Mouse (Mus musculus) hindbrain, embryonic 14.5 days (tissue): ENCODE results near the gene Dip2b. TPM values are rescaled to one million over a fixed set of nuclear protein-coding genes. Genes with fewer than 3 reads are reported as not detected.

Source experiments
- ATAC-seq: fragments of 200-750 bp; cut with Nextera tagmentation; 2 replicates; pipeline ENCODE4 v1.8.0; 2017; ENCODE audit warnings: moderate number of reproducible peaks, mild to moderate bottlenecking, moderate TSS enrichment, moderate library complexity; ENCODE audit not compliant: low FRiP score
- DNase-seq: peaks from one replicate; pipeline ENCODE4 v3.0.0-alpha.2; 2015; ENCODE audit warnings: low spot score
- H3K27ac ChIP-seq: fragments of 300-500 bp; sonication (generic); 2 replicates; pipeline ENCODE4 v1.5.1; 2014; ENCODE audit warnings: mild to moderate bottlenecking, moderate library complexity
- H3K27me3 ChIP-seq: fragments of 300-500 bp; sonication (generic); 2 replicates; pipeline ENCODE4 v1.6.1; 2014; ENCODE audit warnings: mild to moderate bottlenecking, low read length, mixed read lengths; ENCODE audit not compliant: control insufficient read depth, insufficient read depth
- H3K36me3 ChIP-seq: fragments of 300-500 bp; sonication (generic); replicated peaks from 2 replicates; pipeline ENCODE4 v1.6.1; 2014; ENCODE audit not compliant: control insufficient read depth, insufficient read depth
- H3K4me1 ChIP-seq: fragments of 300-500 bp; sonication (generic); replicated peaks from 2 replicates; pipeline ENCODE4 v1.6.1; 2014; ENCODE audit warnings: antibody characterized with exemption, low read length, mixed read lengths; ENCODE audit not compliant: control insufficient read depth, insufficient read depth
- H3K4me2 ChIP-seq: fragments of 300-500 bp; sonication (generic); replicated peaks from 2 replicates; pipeline ENCODE4 v1.6.1; 2014; ENCODE audit warnings: mild to moderate bottlenecking, moderate library complexity
- H3K4me3 ChIP-seq: fragments of 300-500 bp; sonication (generic); replicated peaks from 2 replicates; pipeline ENCODE4 v1.5.1; 2014; ENCODE audit warnings: mild to moderate bottlenecking, low read length
- H3K9ac ChIP-seq: fragments of 300-500 bp; sonication (generic); 2 replicates; pipeline ENCODE4 v1.6.1; 2014
- H3K9me3 ChIP-seq: fragments of 300-500 bp; sonication (generic); 2 replicates; pipeline ENCODE4 v1.6.1; 2016; ENCODE audit warnings: low read length; ENCODE audit not compliant: control insufficient read depth
- WGBS: fragments of 180-500 bp; shearing (Covaris S2); extraction: QIAGEN DNeasy Blood & Tissue Kit; methylation state at CpG from one replicate; pipeline ENCODE4 v1.1.7; 2014; 5-methylcytosine and 5-hydroxymethylcytosine counted together
- polyA plus RNA-seq: library from polyadenylated mRNA; unstranded; fragments of >200 nt; fragmentation: Nextera tagmentation; extraction: Ambion mirVana; gene quantifications from 2 replicates; pipeline ENCODE4 v1.2.1, GENCODE M21; 2014

Gene Dip2b
- polyA plus RNA-seq, 1 experiment from 2014 or later, result 27.8 TPM

GRCm38 (mm10) chr15:100074754-100075153 is 36.3 kb downstream of the Dip2b start:
- WGBS, result 32% methylated on average over 8 of the region's 8 CpGs
- no peak for ATAC-seq
- no peaks in the 10 kb centered on the region for H3K9me3 ChIP-seq
- no peaks in the 10 kb centered on the region for H3K27me3 ChIP-seq
- no peak overlapping the region for H3K4me2 ChIP-seq
- H3K36me3 ChIP-seq, result no peaks in the 10 kb centered on the region
- H3K27ac ChIP-seq, result no peak overlapping the region
- DNase-seq, result no peak
- H3K4me1 ChIP-seq, result peaks cover 42% of the 10 kb centered on the region
- H3K4me3 ChIP-seq, result no peak overlapping the region
- H3K9ac ChIP-seq, result no peak overlapping the region

GRCm38 (mm10) chr15:100076362-100076761 is 37.9 kb downstream of the Dip2b start:
- no peak for ATAC-seq
- Histone ChIP-seq H3K4me3 (no peak overlapping the region), H3K9me3 (no peaks in the 10 kb centered on the region), H3K27me3 (no peaks in the 10 kb centered on the region), H3K4me2 (no peak overlapping the region), H3K27ac (no peak overlapping the region), H3K9ac (no peak overlapping the region), H3K36me3 (no peaks in the 10 kb centered on the region), H3K4me1 (peaks cover 42% of the 10 kb centered on the region)
- DNase-seq, result no peak
- 75% methylated on average over 4 of the region's 4 CpGs for WGBS

- H3K9ac ChIP-seq, result no peak overlapping the region
- H3K9me3 ChIP-seq, result no peaks in the 10 kb centered on the region
- H3K27me3 ChIP-seq, result no peaks in the 10 kb centered on the region
- H3K4me3 ChIP-seq, result no peak overlapping the region
- DNase-seq (no peak), ATAC-seq (no peak)
- H3K27ac ChIP-seq, result peak overlapping the region; percentile 70; the same call in 1 of the 2 replicates
- H3K36me3 ChIP-seq, result no peaks in the 10 kb centered on the region
- H3K4me2 ChIP-seq, result 0 out of 2 replicates have a peak overlapping the region, but pooled peaks have one; percentile 10
- peaks cover 35% of the 10 kb centered on the region for H3K4me1 ChIP-seq
- WGBS, result 41% methylated on average over 1 of the region's 1 CpGs
These were observed 42.5 kb downstream of the Dip2b start for GRCm38 (mm10) chr15:100080833-100081477.

- no peak overlapping the region for H3K4me3 ChIP-seq
- ATAC-seq, result peak; percentile 48; the same call in 1 of the 2 replicates
These were observed 43.1 kb downstream of the Dip2b start for GRCm38 (mm10) chr15:100081478-100081998.

GRCm38 (mm10) chr15:100082052-100082451 is 43.6 kb downstream of the Dip2b start:
- Histone ChIP-seq H3K9ac (no peak overlapping the region), H3K27me3 (no peaks in the 10 kb centered on the region), H3K4me3 (no peak overlapping the region), H3K27ac (peak overlapping the region; percentile 70), H3K4me2 (no peak overlapping the region), H3K4me1 (peaks cover 24% of the 10 kb centered on the region), H3K36me3 (no peaks in the 10 kb centered on the region), H3K9me3 (no peaks in the 10 kb centered on the region)
- 61% methylated on average over 8 of the region's 8 CpGs for WGBS
- ATAC-seq, result no peak
- no peak for DNase-seq

More at GRCm38 (mm10) chr15:100081478-100081998, 43.1 kb downstream of the Dip2b start:
- Histone ChIP-seq H3K27ac (peak overlapping the region; percentile 70), H3K9me3 (no peaks in the 10 kb centered on the region), H3K4me1 (peaks cover 29% of the 10 kb centered on the region), H3K9ac (no peak overlapping the region), H3K4me2 (0 out of 2 replicates have a peak overlapping the region, but pooled peaks have one; percentile 10), H3K36me3 (no peaks in the 10 kb centered on the region), H3K27me3 (no peaks in the 10 kb centered on the region)
- 49% methylated on average over 6 of the region's 6 CpGs for WGBS
- no peak for DNase-seq

GRCm38 (mm10) chr15:100082733-100083132 is 44.3 kb downstream of the Dip2b start:
- DNase-seq, result no peak
- ATAC-seq, result no peak
- Histone ChIP-seq H3K4me3 (no peak overlapping the region), H3K9ac (no peak overlapping the region), H3K4me1 (peaks cover 23% of the 10 kb centered on the region), H3K4me2 (no peak overlapping the region), H3K27ac (no peak overlapping the region), H3K27me3 (no peaks in the 10 kb centered on the region), H3K36me3 (no peaks in the 10 kb centered on the region), H3K9me3 (no peaks in the 10 kb centered on the region)
- 92% methylated on average over 5 of the region's 5 CpGs for WGBS

GRCm38 (mm10) chr15:100083882-100084281 is 45.4 kb downstream of the Dip2b start:
- no peak for ATAC-seq
- 78% methylated on average over 6 of the region's 6 CpGs for WGBS
- no peak overlapping the region for H3K9ac ChIP-seq

GRCm38 (mm10) chr15:100084882-100085281 is 46.4 kb downstream of the Dip2b start:
- no peak overlapping the region for H3K4me3 ChIP-seq
- no peaks in the 10 kb centered on the region for H3K36me3 ChIP-seq
- no peak overlapping the region for H3K4me2 ChIP-seq
- WGBS, result 80% methylated on average over 4 of the region's 4 CpGs
- no peak overlapping the region for H3K27ac ChIP-seq
- H3K9me3 ChIP-seq, result no peaks in the 10 kb centered on the region
- ATAC-seq, result no peak
- H3K27me3 ChIP-seq, result no peaks in the 10 kb centered on the region
- DNase-seq, result no peak
- peaks cover 32% of the 10 kb centered on the region for H3K4me1 ChIP-seq
- H3K9ac ChIP-seq, result no peak overlapping the region

More at GRCm38 (mm10) chr15:100083882-100084281, 45.4 kb downstream of the Dip2b start:
- Histone ChIP-seq H3K9me3 (no peaks in the 10 kb centered on the region), H3K36me3 (no peaks in the 10 kb centered on the region), H3K4me1 (peaks cover 25% of the 10 kb centered on the region), H3K27ac (no peak overlapping the region), H3K4me2 (no peak overlapping the region), H3K27me3 (no peaks in the 10 kb centered on the region), H3K4me3 (no peak overlapping the region)
- DNase-seq, result no peak

- H3K4me3 ChIP-seq, result no peak overlapping the region
- no peaks in the 10 kb centered on the region for H3K27me3 ChIP-seq
- H3K9me3 ChIP-seq, result no peaks in the 10 kb centered on the region
- H3K4me1 ChIP-seq, result peaks cover 29% of the 10 kb centered on the region
- ATAC-seq (no peak), DNase-seq (no peak)
- WGBS, result 86% methylated on average over 7 of the region's 7 CpGs
- H3K27ac ChIP-seq, result no peak overlapping the region
- no peaks in the 10 kb centered on the region for H3K36me3 ChIP-seq
- no peak overlapping the region for H3K4me2 ChIP-seq
- H3K9ac ChIP-seq, result no peak overlapping the region
These were observed 49.6 kb downstream of the Dip2b start for GRCm38 (mm10) chr15:100088021-100088420.
